Mouse (Mus musculus): Measurements from ENCODE around the gene Sergef.

Gene Sergef

GRCm38 (mm10) chr7:46575897-46576296 is 63.7 kb downstream of the Sergef start:
- no peak for DNase-seq (ENCODE audit: low spot score in 2 of 2)

GRCm38 (mm10) chr7:46572803-46573594 is 66.6 kb downstream of the Sergef start:
- no peak for DNase-seq (ENCODE audit: low spot score in 2 of 2)

GRCm38 (mm10) chr7:46569509-46569908 is 70.1 kb downstream of the Sergef start:
- DNase-seq (ENCODE audit: low spot score in 2 of 2) = peak in 1 of 2 experiments; percentile 13

- DNase-seq (ENCODE audit: low spot score in 2 of 2) = no peak
These were observed 73.1 kb downstream of the Sergef start for GRCm38 (mm10) chr7:46566318-46567007.

GRCm38 (mm10) chr7:46565374-46565773 is 74.2 kb downstream of the Sergef start:
- no peak for DNase-seq (ENCODE audit: low spot score in 2 of 2)

- no peak for DNase-seq (ENCODE audit: low spot score in 2 of 2)
These were observed 75.8 kb downstream of the Sergef start for GRCm38 (mm10) chr7:46563801-46564200.

GRCm38 (mm10) chr7:46560061-46560460 is 79.5 kb downstream of the Sergef start:
- DNase-seq (ENCODE audit: low spot score in 2 of 2) = no peak

GRCm38 (mm10) chr7:46559643-46560042 is 80.0 kb downstream of the Sergef start:
- DNase-seq (ENCODE audit: low spot score in 2 of 2) = no peak

- DNase-seq (ENCODE audit: low spot score in 2 of 2) = no peak
These were observed 80.6 kb downstream of the Sergef start for GRCm38 (mm10) chr7:46559006-46559405.

GRCm38 (mm10) chr7:46557996-46558395 is 81.6 kb downstream of the Sergef start:
- DNase-seq (ENCODE audit: low spot score in 2 of 2) = no peak

GRCm38 (mm10) chr7:46557387-46557786 is 82.2 kb downstream of the Sergef start:
- DNase-seq (ENCODE audit: low spot score in 2 of 2) = no peak

GRCm38 (mm10) chr7:46556358-46557118 is 83.1 kb downstream of the Sergef start:
- no peak for DNase-seq (ENCODE audit: low spot score in 2 of 2)

- DNase-seq (ENCODE audit: low spot score in 2 of 2) = no peak
These were observed 83.9 kb downstream of the Sergef start for GRCm38 (mm10) chr7:46555731-46556130.

- no peak for DNase-seq (ENCODE audit: low spot score in 2 of 2)
These were observed 84.8 kb downstream of the Sergef start for GRCm38 (mm10) chr7:46554855-46555254.

GRCm38 (mm10) chr7:46554003-46554402 is 85.6 kb downstream of the Sergef start:
- DNase-seq (ENCODE audit: low spot score in 2 of 2) = peak in 1 of 2 experiments; percentile 7

- no peak for DNase-seq (ENCODE audit: low spot score in 2 of 2)
These were observed 87.5 kb downstream of the Sergef start for GRCm38 (mm10) chr7:46551935-46552752.

GRCm38 (mm10) chr7:46551173-46551572 is 88.4 kb downstream of the Sergef start:
- DNase-seq (ENCODE audit: low spot score in 2 of 2) = no peak

- DNase-seq (ENCODE audit: low spot score in 2 of 2) = no peak
These were observed 91.5 kb downstream of the Sergef start for GRCm38 (mm10) chr7:46548124-46548523.

GRCm38 (mm10) chr7:46547642-46548041 is 92.0 kb downstream of the Sergef start:
- no peak for DNase-seq (ENCODE audit: low spot score in 2 of 2)

GRCm38 (mm10) chr7:46546539-46546938 is 93.1 kb downstream of the Sergef start:
- no peak for DNase-seq (ENCODE audit: low spot score in 2 of 2)

- no peak for DNase-seq (ENCODE audit: low spot score in 2 of 2)
These were observed 95.4 kb downstream of the Sergef start for GRCm38 (mm10) chr7:46544195-46544641.
